Mouse (Mus musculus) CH12F3 (cell line): ENCODE data around the gene Grcc10.

ENCODE experiments used
- in situ Hi-C: fragments of 300-500 bp; cut with MboI; formaldehyde crosslinking; loops from 2 replicates; pipeline ENCODE4 v1.14.3; 2020; ENCODE audit warnings: low sequenced_read_pairs

Gene Grcc10

DNA sequence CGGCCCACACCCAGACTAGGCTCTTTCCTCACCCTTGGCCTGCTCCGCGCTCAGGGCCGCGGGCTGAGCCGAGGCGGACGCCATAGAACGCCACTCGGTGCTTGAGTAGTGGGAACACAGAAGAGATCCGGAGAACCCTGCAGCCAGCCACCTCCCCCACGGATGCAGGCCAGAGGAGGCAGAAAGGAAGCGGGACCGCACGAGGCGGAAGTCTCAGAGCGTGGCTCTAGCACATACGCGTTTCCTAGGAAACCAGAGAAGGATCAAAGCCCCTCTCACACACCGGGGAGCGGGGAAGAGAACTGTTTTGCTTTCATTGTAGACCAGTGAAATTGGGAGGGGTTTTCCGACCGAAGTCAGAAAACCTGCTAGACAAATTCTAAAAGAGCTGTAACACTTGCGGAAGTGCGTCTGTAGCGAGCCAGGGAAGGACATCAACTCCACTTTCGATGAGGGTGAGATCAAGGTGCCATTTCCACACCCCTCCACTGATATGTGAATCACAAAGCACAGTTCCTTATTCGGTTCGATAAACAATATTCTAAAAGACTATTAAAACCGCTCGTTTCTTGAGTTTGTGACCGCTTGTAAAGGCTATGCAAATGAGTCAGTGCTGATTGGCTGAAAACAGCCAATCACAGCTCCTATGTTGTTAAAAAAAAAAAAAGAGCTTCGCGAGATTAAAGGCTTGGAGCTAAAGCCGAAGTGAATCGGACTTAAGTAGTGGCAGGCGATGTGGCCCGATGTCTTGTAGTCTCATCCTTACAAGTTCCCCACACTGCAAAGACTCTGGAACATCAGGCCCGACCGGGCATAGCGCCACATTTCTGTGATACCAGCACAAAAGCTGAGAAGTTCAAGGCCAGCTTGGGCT is at the start of gene Grcc10:
Grcc10 (minus strand) TSS at position 487 of the 874 bp plus-strand sequence.
- in situ Hi-C loops, result no loop called here

DNA sequence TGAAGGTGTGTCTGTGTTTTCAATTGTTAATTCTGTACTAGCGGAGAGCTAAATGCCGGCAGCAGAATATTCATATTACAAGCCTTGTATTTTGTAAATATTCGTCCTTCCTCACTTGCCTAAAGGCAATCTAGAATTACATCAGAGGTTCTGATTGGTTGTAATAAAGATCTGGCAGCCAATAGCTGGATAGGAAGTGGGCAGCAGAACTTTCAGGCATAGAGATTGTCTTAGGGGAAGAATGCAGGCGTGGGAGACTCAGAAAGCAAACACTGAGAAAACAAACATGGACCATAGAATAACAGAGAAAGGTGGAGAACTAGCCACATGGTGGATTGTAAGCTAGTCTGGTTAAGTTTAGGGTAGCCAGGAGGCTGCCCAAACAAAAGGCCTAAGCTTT is 48.9 kb upstream of the Grcc10 start:
- in situ Hi-C loops, result no loop called here

DNA sequence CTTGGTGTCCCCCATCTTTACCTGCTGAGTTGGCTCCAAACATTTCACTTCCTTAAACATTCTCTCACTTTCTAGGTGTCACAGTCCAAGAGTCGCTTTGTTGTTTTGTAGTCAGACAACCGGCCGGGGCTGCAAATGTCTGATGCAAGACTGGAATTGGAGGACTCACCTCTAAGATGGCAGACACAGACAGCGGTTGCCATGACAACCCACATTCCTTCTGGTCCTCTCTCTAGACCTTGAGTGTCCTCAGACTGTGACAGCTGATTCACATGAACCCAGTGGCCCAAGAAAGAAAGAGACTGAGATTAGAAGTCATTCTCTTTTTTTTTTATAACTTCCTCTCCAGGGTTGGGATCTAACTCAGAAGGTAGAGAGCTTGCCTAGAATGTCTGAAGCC is 48.3 kb upstream of the Grcc10 start:
- in situ Hi-C loops, result no loop called here

DNA sequence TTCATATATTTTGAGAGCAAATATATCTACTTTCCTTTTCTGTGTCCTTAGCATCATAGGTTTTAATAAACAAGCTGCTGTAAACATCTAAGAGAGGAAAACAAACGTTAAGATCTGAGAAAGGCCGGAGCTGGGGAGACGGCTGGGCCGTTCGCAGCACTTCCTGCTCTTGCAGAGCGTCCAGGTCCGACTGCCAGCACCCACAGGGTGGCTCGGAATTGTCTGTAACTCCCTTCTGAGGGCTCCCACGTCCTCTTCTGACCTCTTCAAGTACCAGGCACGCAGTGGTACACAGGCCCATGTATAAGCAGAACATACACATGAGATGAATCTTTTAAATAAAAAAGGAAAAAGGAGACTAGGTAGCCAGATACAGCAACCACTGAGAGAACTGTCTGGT is 46.5 kb upstream of the Grcc10 start:
- in situ Hi-C loops, result no loop called here

DNA sequence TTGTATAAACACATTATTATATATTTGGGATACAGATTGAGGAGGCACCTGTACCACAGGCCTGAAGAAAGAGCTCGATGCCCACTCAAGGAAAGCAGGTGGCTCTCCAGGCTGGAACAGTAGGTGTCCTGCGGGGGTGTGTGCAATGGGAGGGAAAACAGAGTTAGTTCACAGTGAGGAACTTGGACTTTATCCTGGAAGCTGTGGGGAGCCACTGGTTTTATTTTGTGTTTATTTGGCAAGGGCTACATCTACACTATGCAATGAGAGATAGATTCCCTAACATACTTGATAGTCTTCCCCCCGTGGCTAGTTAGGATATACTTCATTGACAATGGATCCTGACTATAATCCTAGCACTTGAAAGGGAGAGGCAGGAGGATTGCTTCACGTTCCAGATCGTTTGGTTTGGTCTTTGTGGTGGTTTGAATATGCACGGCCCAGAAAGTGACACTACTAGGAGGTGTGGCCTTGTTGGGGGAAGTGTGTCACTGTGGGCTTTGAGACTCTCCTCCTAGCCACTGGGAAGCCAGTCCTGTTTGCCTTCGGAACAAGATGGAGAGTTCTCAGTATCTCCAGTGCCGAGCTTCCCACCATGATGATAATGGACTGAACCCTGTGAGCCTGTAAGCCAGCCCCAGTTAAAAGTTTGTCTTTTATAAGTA is 45.7 kb upstream of the Grcc10 start:
- in situ Hi-C loops, result no loop called here

DNA sequence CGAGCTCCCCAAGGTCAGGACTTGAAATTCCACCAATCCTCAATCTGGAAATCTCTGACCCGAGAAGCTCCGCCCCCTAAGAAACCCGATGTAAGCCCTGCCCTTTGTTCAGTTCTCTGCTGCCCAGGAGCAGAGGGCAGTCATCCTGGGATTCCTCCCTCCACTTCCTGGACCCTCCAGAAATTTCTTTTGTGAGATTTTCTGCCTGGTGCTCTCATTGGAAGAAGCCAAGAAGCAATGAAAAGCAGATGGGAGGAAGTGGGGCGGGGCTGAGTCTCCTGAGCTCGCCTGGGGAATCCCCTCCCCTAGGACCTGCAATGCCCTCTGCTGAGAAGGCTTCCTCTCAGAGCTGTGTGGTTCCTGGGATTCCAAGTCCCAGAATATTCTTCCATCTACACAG is 41.3 kb upstream of the Grcc10 start:
- in situ Hi-C loops, result no loop called here

DNA sequence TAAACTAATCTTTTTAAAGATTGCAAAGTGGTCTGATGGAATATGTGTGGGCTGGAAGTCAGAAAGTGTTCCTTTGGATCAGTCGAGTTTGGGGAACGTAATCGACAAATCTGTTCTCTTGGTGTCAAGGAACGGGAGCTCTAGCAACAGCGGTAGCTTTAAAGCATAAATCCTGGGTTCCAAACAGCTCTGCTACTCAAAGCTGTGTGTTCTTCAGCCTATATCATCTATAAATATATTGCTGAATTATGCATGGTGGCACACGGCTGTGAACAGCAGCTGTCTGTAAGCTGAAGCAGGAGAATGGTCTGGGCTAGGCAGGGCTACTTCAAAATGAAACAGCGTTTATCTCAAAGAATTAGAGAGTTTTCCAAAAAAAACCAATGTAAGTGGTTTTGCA is 39.7 kb upstream of the Grcc10 start:
- in situ Hi-C loops, result no loop called here

DNA sequence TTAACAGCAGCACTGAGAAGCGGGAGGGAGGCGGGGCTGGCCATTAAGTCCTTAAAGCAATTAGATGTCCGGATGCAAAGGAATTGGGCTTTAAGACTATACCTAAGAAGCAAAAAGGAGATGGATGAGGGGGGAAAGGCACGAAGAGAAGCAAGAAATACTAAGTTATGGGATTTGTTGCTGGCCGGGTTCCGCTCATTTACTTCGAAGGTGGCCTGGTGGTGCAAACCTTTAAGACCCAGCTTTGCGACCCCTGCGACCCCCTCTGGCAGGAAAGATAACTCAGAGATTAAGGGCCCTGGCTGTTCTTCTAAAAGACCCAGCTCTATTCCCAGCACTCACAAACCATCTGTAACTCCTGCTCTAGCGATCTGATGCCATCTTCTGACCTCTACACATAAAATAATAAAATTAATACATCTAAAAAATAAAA is 38.8 kb upstream of the Grcc10 start:
- in situ Hi-C loops, result no loop called here

DNA sequence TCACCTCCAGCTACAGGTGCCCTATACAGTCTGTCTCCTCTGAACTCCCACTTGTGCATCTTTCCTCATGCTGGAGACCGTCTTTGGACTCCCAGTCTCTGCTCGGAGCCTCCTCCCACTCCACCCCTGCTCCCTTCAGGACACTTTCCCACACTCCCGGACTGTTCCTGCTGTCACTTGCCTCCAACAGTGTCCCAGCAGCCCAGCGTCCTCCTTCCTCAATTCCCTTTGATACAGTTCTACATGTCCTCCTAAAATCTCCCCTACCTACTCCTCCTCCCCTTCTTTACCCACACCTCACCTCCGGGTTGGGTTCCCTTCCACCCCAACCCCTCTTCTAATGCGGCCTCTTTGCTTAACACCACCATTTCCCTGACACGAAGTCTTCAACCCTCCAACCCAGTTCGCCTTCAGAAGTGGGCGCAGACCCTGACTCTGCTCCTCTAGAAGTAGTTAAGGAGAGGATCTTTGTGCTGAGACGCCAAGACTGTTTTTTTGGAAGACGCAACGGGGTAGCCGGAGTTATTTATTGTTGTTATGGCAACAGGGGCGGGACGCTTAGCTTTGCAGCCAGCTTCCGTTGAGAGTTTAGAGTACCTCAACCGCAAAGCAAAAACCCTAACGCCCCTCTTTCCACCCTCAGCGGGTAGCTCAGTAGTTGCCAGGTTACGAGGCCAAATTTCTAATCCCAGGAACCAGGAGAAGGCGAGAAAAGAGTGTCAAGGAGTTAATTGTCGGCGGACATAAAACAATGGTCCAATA is 38.2 kb upstream of the Grcc10 start, which contains the start of gene Lrrc23:
Lrrc23 (minus strand) TSS at position 506 of the 762 bp plus-strand sequence.
- in situ Hi-C loops, result no loop called here

DNA sequence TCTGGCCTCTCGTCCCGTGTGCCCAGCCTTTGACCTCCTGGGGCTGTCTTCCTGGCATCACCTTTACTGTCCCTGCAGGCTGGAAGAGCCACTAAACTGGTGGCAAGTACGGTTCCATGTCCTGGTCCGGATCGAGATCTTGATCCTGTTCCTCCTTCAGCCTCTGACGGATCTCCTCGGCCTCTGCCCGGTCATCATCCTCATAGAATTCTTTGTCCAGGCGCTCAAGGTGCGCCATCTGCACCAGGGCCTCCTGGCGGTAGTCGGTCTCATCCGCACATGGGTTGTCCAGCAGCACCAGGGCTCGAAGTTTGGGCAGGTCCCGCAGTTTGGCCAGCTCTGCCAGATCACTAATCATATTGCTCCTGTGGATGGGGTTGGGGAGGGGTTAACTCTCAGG is 29.3 kb upstream of the Grcc10 start:
- in situ Hi-C loops, result no loop called here

DNA sequence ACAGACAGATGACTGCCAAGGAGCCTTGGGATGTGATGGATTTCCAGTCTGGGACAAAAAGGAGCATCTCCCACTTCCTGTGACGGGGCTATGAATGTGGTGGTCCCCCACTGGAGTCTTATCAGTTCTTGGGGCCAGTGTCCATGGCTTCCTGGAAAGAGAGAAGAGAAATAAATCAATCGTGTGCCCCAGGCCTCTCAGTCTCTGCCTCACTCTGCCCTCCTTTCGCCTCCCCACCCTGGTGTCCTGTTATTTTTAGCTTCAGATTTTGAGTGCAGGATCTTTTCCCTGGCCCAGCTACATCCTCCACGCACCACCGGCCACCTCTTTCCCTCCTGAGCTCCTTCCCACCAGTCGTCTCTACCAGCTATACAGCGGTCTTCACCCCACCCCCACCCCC is 28.8 kb upstream of the Grcc10 start:
- in situ Hi-C loops, result no loop called here

DNA sequence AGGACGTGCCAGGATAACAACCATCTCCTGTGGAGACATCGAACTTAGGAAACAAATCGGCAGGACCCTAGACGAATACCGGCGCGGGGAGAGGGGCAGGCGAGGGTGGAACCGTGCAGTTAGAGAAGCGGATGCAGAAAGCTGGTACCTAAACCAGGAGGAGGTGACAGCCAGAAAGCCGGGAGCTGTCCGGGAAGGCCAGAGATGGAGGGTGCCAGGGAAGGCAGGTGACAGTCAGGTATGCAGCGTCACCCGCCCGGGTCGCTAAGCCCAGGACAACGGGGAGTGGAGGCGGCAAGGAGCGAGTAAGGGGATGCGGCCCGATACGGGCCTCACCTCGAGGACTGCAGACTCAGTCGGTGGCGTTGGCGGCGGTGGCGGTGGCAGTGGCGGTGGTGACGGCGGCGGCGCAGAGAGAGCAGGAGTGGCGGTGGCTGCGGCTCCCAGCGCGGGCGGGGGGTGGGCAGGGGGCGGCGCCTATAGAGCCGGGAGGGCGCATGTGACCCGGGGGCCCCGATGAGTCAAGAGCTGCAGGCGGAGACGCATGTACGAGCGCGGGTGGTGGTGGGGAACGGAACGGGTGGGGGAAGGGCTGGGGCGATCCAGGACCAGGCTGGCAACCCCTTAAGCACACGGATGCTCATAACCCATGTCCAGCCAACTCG is 28.1 kb upstream of the Grcc10 start, which contains the start of gene Eno2:
Eno2 (minus strand) TSS at position 573 of the 665 bp plus-strand sequence.
- in situ Hi-C loops, result no loop called here

DNA sequence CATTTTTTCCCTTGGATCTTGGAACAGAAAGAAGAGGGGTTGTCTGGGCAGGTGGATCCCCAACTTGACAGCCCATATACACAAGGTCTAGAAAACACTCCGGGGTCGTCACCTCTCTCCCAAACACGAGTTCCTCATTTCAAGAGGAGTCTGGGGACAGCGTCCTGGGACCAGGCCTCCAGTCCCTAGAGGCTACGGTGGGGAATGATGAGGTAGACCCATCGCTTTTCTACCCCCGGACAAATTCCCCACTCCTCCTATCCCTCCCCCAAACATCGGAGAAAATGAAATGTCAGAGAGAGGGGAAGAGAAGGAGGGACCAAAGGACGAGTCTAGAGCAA is 27.5 kb upstream of the Grcc10 start:
- in situ Hi-C loops, result no loop called here

DNA sequence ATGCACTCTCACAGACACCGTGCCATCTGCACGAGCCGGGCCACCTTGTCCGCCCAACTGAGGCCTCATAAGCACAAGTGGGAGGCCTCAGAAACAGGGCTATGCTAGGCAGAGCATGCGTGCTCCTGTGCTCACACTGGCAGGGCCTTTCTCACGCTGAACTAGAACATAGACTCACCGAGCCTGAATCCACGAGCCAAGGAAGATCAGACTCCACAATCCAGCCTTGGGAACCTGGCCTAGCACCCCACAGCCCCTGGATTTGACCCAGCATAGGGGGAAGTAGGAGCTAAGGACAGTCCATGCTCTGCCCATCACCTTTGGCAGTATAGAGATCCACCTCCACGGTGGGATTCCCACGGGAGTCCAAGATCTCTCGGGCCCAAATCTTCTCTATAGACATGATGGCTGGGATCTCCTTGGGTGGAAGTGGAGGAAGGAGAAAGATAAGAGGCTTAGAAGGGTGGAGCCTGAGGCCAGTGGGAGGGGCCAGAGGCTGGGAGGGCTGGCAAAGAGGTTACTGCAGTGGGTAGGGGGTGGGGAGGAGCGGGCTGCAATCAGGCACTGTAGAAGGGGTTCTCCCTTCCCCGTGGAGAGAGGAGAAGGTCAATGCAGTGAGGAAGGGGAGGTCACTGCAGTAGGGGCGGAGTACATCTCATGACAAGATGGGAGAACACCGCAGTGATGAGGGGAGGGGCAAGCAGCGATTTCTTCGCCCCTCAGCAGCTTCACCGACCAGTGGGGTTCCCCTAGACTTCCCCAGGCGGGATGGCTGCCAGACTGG is 26.9 kb upstream of the Grcc10 start:
- in situ Hi-C loops, result no loop called here

DNA sequence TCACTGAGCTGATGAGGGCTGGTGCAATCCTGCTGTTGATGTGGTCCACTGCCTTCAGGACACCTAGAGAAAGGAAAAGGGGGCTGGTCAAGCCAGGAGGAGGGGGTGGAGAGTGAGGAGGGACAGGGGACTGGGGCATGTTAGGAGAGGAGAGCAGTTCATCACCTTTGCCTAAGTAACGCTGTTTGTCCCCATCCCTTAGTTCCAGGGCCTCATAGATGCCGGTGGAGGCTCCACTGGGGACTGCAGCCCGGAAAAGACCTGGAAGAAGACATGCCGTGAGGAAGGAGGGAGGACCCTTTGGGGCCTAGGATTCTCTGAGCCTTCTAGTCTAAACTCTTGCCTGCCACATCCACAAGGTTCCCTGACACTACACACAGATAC is 26.4 kb upstream of the Grcc10 start:
- in situ Hi-C loops, result no loop called here

DNA sequence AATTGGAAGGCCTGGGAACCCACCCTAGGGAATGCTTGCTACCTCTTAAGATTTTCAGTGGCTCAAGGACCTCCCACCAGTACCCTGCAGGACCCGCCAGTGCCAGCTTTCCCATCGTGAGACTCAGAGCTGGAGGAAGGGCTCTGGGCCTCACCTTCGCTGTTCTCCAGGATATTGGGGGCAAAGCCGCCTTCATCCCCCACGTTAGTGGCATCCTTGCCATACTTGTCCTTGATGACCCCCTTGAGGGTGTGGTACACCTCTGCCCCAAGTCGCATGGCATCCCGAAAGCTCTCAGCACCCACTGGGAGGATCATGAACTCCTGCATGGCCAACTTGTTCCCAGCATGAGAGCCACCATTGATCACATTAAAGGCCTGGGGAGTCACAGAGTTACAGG is 24.8 kb upstream of the Grcc10 start:
- in situ Hi-C loops, result no loop called here

DNA sequence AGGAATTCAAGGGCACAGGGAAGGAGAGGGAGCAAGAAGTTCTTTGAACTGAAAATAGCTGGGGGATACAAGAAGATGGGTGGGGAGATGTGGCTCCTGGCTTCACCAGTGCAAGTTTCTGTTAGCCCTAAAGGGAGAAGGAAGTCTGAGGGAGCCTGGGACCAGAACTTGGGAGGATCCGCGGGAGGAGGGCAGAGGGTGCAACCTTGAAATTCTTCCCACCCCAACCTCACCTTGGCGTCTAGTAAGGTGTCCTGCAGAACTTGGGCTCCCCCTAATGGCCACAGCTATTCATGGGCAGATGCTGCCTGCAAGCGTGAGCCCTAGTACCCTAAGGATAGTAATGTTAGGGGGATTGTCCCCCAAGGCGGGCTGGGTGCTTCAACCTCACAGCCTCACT is 18.1 kb upstream of the Grcc10 start:
- in situ Hi-C loops, result no loop called here

DNA sequence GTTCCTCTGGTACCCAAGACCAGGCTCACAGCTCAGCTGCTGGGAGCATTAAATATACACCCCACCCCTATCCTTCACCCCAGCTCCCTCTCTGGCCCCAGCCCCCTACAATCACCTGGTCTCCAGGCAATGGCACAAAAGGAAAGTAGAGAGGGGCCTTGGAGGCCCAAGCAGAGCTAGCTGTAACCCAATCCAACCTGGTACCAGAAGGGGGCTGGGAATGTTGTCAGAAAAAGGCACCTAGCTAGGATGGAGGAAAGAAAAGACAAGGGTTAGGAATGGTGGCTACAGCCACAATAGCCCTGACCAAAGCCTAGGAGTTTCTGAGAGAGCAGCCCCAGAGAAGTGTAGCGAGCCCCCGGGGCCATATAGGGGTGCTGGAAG is 17.7 kb upstream of the Grcc10 start:
- in situ Hi-C loops, result no loop called here

DNA sequence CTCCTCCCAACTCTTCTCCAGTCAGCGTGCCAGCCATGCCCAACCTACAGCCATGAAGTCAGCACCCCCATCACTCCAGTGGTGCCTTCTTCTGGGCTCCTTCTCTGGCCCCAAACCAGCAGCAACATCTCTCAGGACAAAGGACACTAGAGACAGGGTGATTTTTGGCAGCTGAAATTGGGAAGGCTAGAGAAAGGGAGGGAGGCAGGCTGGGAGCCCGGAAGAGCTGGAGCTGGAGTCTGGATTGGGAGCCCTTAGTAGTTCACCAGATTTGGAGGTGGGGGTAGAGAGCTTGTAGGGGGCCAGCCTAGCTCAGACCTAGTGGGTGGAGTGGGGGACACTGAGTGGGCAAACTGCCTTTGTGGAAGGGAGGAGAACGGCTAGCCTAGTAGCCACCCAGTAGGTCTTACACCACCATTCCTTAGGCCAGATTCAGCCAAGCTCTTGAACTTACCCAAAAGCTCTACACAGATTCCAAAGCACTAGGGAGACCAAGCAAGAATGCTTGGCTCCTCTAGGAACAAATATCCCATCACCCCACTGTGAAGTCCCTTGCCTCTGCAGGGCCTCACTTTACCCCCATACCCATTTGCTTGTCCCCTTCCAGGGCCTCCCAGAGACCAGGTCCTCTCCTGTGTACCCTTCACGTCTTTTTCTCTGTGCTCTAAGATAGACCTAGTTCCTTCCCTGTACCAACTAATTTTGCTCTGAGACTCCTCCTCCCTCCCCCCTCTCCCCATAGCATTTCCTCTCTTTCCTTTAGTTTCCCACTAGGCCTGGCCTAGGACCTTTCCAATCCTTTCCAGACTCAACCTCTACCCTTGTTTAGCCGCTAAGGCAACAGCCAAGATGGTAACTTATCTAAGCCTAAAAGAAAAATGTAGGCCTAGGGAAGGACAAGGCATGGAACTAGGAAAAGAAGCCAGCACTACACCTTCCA is 17.0 kb upstream of the Grcc10 start:
- in situ Hi-C loops, result no loop called here
